Mouse (Mus musculus): Measurements from ENCODE around the gene Abhd2. TPM values are rescaled to one million over a fixed set of nuclear protein-coding genes. Genes with fewer than 3 reads are reported as not detected.
A peak's percentile ranks its signal among the peaks of the same experiment; 100 is the strongest.

Abhd2 gene
- polyA plus RNA-seq, 1 experiment from 2014 or later, result 19.5 TPM

- no peak overlapping the region for H3K9ac ChIP-seq
- no peak overlapping the region for H3K4me3 ChIP-seq
- no peaks in the 10 kb centered on the region for H3K9me3 ChIP-seq
- H3K4me2 ChIP-seq, result no peak overlapping the region
- H3K4me1 ChIP-seq (replicated peaks), result no peaks in the 10 kb centered on the region
- no peak overlapping the region for H3K27ac ChIP-seq
- ATAC-seq (ENCODE audit: low FRiP score), result no peak
- WGBS, result 69% methylated on average over 5 of the region's 5 CpGs
- no peaks in the 10 kb centered on the region for H3K27me3 ChIP-seq
- no peaks in the 10 kb centered on the region for H3K36me3 ChIP-seq
Measured at GRCm38 (mm10) chr7:79375594-79375993, 102.6 kb downstream of the Abhd2 start.

- Histone ChIP-seq H3K27me3 (no peaks in the 10 kb centered on the region), H3K27ac (no peak overlapping the region), H3K9ac (no peak overlapping the region), H3K36me3 (no peaks in the 10 kb centered on the region), H3K4me1 (replicated peaks) (no peaks in the 10 kb centered on the region), H3K4me2 (no peak overlapping the region), H3K4me3 (no peak overlapping the region), H3K9me3 (no peaks in the 10 kb centered on the region)
- no peak for ATAC-seq (ENCODE audit: low FRiP score)
- 92% methylated on average over 10 of the region's 10 CpGs for WGBS
Measured at GRCm38 (mm10) chr7:79376516-79377275, 103.7 kb downstream of the Abhd2 start.

- 60% methylated on average over 16 of the region's 16 CpGs for WGBS
- Histone ChIP-seq H3K4me3 (no peak within 1 kb of the TSS), H3K9ac (no peak within 1 kb of the TSS), H3K9me3 (no peaks in the 10 kb centered on the region), H3K27me3 (no peaks in the 10 kb centered on the region), H3K36me3 (no peaks in the 10 kb centered on the region), H3K27ac (peak within 1 kb of the TSS; percentile 66), H3K4me2 (no peak within 1 kb of the TSS), H3K4me1 (replicated peaks) (peaks cover 7% of the 10 kb centered on the region)
- ATAC-seq (ENCODE audit: low FRiP score), result peak; percentile 68
Measured at GRCm38 (mm10) chr7:79386422-79387133, 113.6 kb downstream of the Abhd2 start, which contains the start of gene Rlbp1. TSS of gene Rlbp1 (minus strand) at chr7:79387048.

GRCm38 (mm10) chr7:79387140-79387539, 114.1 kb downstream of the Abhd2 start:
- Histone ChIP-seq H3K4me3 (no peak overlapping the region), H3K36me3 (no peaks in the 10 kb centered on the region), H3K27ac (peak overlapping the region; percentile 66), H3K9me3 (no peaks in the 10 kb centered on the region), H3K27me3 (no peaks in the 10 kb centered on the region), H3K9ac (no peak overlapping the region), H3K4me1 (replicated peaks) (peaks cover 9% of the 10 kb centered on the region), H3K4me2 (no peak overlapping the region)
- WGBS, result 74% methylated on average over 8 of the region's 8 CpGs
- no peak; the same call in 1 of the 2 replicates for ATAC-seq (ENCODE audit: low FRiP score)

GRCm38 (mm10) chr7:79387991-79388390, 115.0 kb downstream of the Abhd2 start:
- no peak overlapping the region for H3K27ac ChIP-seq
- WGBS, result 64% methylated on average over 7 of the region's 7 CpGs
- H3K4me2 ChIP-seq, result no peak overlapping the region
- no peak for ATAC-seq (ENCODE audit: low FRiP score)
- peaks cover 16% of the 10 kb centered on the region for H3K4me1 ChIP-seq (replicated peaks)
- no peaks in the 10 kb centered on the region for H3K36me3 ChIP-seq
- no peaks in the 10 kb centered on the region for H3K27me3 ChIP-seq
- H3K4me3 ChIP-seq, result no peak overlapping the region
- H3K9ac ChIP-seq, result no peak overlapping the region
- no peaks in the 10 kb centered on the region for H3K9me3 ChIP-seq

GRCm38 (mm10) chr7:79388671-79389206, 115.7 kb downstream of the Abhd2 start:
- Histone ChIP-seq H3K36me3 (no peaks in the 10 kb centered on the region), H3K4me2 (no peak overlapping the region), H3K27ac (no peak overlapping the region), H3K27me3 (no peaks in the 10 kb centered on the region), H3K4me1 (replicated peaks) (peaks cover 16% of the 10 kb centered on the region), H3K4me3 (no peak overlapping the region), H3K9me3 (no peaks in the 10 kb centered on the region), H3K9ac (no peak overlapping the region)
- no peak; the same call in 1 of the 2 replicates for ATAC-seq (ENCODE audit: low FRiP score)
- WGBS, result 58% methylated on average over 7 of the region's 7 CpGs

- H3K36me3 ChIP-seq, result no peaks in the 10 kb centered on the region
- no peak overlapping the region for H3K9ac ChIP-seq
- H3K4me2 ChIP-seq, result no peak overlapping the region
- no peaks in the 10 kb centered on the region for H3K9me3 ChIP-seq
- no peak for ATAC-seq (ENCODE audit: low FRiP score)
- WGBS, result 67% methylated on average over 5 of the region's 5 CpGs
- no peaks in the 10 kb centered on the region for H3K27me3 ChIP-seq
- no peak overlapping the region for H3K27ac ChIP-seq
- H3K4me1 ChIP-seq (replicated peaks), result peaks cover 16% of the 10 kb centered on the region
- H3K4me3 ChIP-seq, result no peak overlapping the region
Measured at GRCm38 (mm10) chr7:79390141-79390708, 117.2 kb downstream of the Abhd2 start.

- 24% methylated on average over 3 of the region's 3 CpGs for WGBS
- H3K36me3 ChIP-seq, result no peaks in the 10 kb centered on the region
- H3K9me3 ChIP-seq, result no peaks in the 10 kb centered on the region
- peaks cover 16% of the 10 kb centered on the region for H3K4me1 ChIP-seq (replicated peaks)
- H3K27ac ChIP-seq, result peak overlapping the region; percentile 77
- no peaks in the 10 kb centered on the region for H3K27me3 ChIP-seq
- ATAC-seq (ENCODE audit: low FRiP score), result 0 out of 2 replicates have a peak, but pooled peaks have one; percentile 8
- H3K4me3 ChIP-seq, result peak overlapping the region; percentile 49
- peak overlapping the region; percentile 65 for H3K9ac ChIP-seq
- peak overlapping the region; percentile 88 for H3K4me2 ChIP-seq
Measured at GRCm38 (mm10) chr7:79391471-79391870, 118.5 kb downstream of the Abhd2 start.

GRCm38 (mm10) chr7:79391883-79392649, 119.1 kb downstream of the Abhd2 start, which contains the start of gene Fanci:
TSS of gene Fanci (plus strand) at chr7:79391929.
- Histone ChIP-seq H3K4me3 (peak within 1 kb of the TSS; percentile 49), H3K27me3 (no peaks in the 10 kb centered on the region), H3K4me1 (replicated peaks) (peaks cover 16% of the 10 kb centered on the region), H3K9me3 (no peaks in the 10 kb centered on the region), H3K36me3 (no peaks in the 10 kb centered on the region), H3K4me2 (peak within 1 kb of the TSS; percentile 88), H3K9ac (peak within 1 kb of the TSS; percentile 65), H3K27ac (peak within 1 kb of the TSS; percentile 77)
- peak; percentile 88 for ATAC-seq (ENCODE audit: low FRiP score)
- under 1% methylated on average over 44 of the region's 44 CpGs for WGBS

GRCm38 (mm10) chr7:79392860-79393513, 120.0 kb downstream of the Abhd2 start:
- H3K4me3 ChIP-seq, result peak overlapping the region; percentile 49

GRCm38 (mm10) chr7:79393924-79394323, 120.9 kb downstream of the Abhd2 start:
- no peak overlapping the region for H3K4me2 ChIP-seq
- 99% methylated on average over 7 of the region's 7 CpGs for WGBS
- peaks cover 12% of the 10 kb centered on the region for H3K4me1 ChIP-seq (replicated peaks)

More at GRCm38 (mm10) chr7:79392860-79393513, 120.0 kb downstream of the Abhd2 start:
- no peak overlapping the region for H3K27ac ChIP-seq
- peak overlapping the region; percentile 88 for H3K4me2 ChIP-seq
- peaks cover 16% of the 10 kb centered on the region for H3K4me1 ChIP-seq (replicated peaks)
- H3K9me3 ChIP-seq, result no peaks in the 10 kb centered on the region
- no peak overlapping the region for H3K9ac ChIP-seq
- peak; percentile 33; the same call in 1 of the 2 replicates for ATAC-seq (ENCODE audit: low FRiP score)
- WGBS, result 64% methylated on average over 9 of the region's 9 CpGs
- no peaks in the 10 kb centered on the region for H3K36me3 ChIP-seq
- H3K27me3 ChIP-seq, result no peaks in the 10 kb centered on the region

More at GRCm38 (mm10) chr7:79393924-79394323, 120.9 kb downstream of the Abhd2 start:
- Histone ChIP-seq H3K9ac (no peak overlapping the region), H3K36me3 (no peaks in the 10 kb centered on the region), H3K4me3 (no peak overlapping the region), H3K9me3 (no peaks in the 10 kb centered on the region), H3K27ac (no peak overlapping the region), H3K27me3 (no peaks in the 10 kb centered on the region)
- ATAC-seq (ENCODE audit: low FRiP score), result no peak
